Mouse (Mus musculus): ENCODE measurements around the gene Kcnh4.

- TF ChIP-seq CTCF (IDR thresholded peaks at IDR 0.05; ENCODE audit: insufficient read depth, low read depth, low read length), result no peak
- TF ChIP-seq POLR2A (IDR thresholded peaks at IDR 0.05; ENCODE audit: insufficient read depth, low read depth, low read length), result no peak
These were observed 56.4 kb downstream of the Kcnh4 start for GRCm38 (mm10) chr11:100703366-100703765.
